Mouse (Mus musculus) adrenal gland (tissue): Measurements from ENCODE around the gene Galnt17.

ENCODE experiments used
- intact Hi-C: fragments of 180-260 bp; cut with DNase I; formaldehyde crosslinking; loops from one replicate; pipeline ENCODE4 v1.15.1; 2025
- long read RNA-seq, 2 experiments: library from polyadenylated mRNA; unstranded; transcript quantifications; one replicate each; pipeline ENCODE4 v2.0.0; 2020; ENCODE audit warnings: borderline replicate concordance in 1 of 2; ENCODE audit not compliant: insufficient replicate concordance in 1 of 2

Galnt17 gene
- long read RNA-seq, experiment 1: 0 reads
- long read RNA-seq, experiment 2, partial matches to known transcripts: 0 of 1 reads
- long read RNA-seq, experiment 2, other reads (novel, unspliced or antisense): 1 of 1 reads

- intact Hi-C loops: loop anchor here (10.0 kb wide), 1 partner anchor 116 kb away; no protein-coding TSS in a partner anchor
These were observed at the start of gene Galnt17 for GRCm38 (mm10) chr5:131308397-131308796. Gene Galnt17 (minus strand): TSS chr5:131308497.

- intact Hi-C loops: no loop called here
These were observed 26.2 kb upstream of the Galnt17 start for GRCm38 (mm10) chr5:131334536-131334935.

- intact Hi-C loops: no loop called here
These were observed 13.0 kb upstream of the Galnt17 start for GRCm38 (mm10) chr5:131321286-131321685.

- intact Hi-C loops: no loop called here
These were observed 11.3 kb upstream of the Galnt17 start for GRCm38 (mm10) chr5:131319605-131320004.

GRCm38 (mm10) chr5:131319141-131319540, 10.8 kb upstream of the Galnt17 start:
- intact Hi-C loops: no loop called here

- intact Hi-C loops: no loop called here
These were observed 6.7 kb upstream of the Galnt17 start for GRCm38 (mm10) chr5:131315016-131315415.

GRCm38 (mm10) chr5:131307656-131308151, 593 bp downstream of the Galnt17 start:
- intact Hi-C loops: loop anchor here (10.0 kb wide), 1 partner anchor 117 kb away; no protein-coding TSS in a partner anchor

- intact Hi-C loops: loop anchor here (10.0 kb wide), 1 partner anchor 118 kb away; no protein-coding TSS in a partner anchor
These were observed 1.2 kb downstream of the Galnt17 start for GRCm38 (mm10) chr5:131306908-131307655.

GRCm38 (mm10) chr5:131306321-131306907, 1.9 kb downstream of the Galnt17 start:
- intact Hi-C loops: loop anchor here (10.0 kb wide), 1 partner anchor 118 kb away; no protein-coding TSS in a partner anchor

GRCm38 (mm10) chr5:131305223-131305622, 3.1 kb downstream of the Galnt17 start:
- intact Hi-C loops: loop anchor here (10.0 kb wide), 1 partner anchor 120 kb away; no protein-coding TSS in a partner anchor

GRCm38 (mm10) chr5:131301526-131301925, 6.8 kb downstream of the Galnt17 start:
- intact Hi-C loops: loop anchor here (10.0 kb wide), 1 partner anchor 123 kb away; no protein-coding TSS in a partner anchor

GRCm38 (mm10) chr5:131293726-131294449, 14.4 kb downstream of the Galnt17 start:
- intact Hi-C loops: no loop called here

GRCm38 (mm10) chr5:131287091-131287490, 21.2 kb downstream of the Galnt17 start:
- intact Hi-C loops: no loop called here

GRCm38 (mm10) chr5:131286680-131287079, 21.6 kb downstream of the Galnt17 start:
- intact Hi-C loops: no loop called here

GRCm38 (mm10) chr5:131280349-131280748, 27.9 kb downstream of the Galnt17 start:
- intact Hi-C loops: no loop called here

GRCm38 (mm10) chr5:131279286-131279685, 29.0 kb downstream of the Galnt17 start:
- intact Hi-C loops: no loop called here

- intact Hi-C loops: no loop called here
These were observed 31.1 kb downstream of the Galnt17 start for GRCm38 (mm10) chr5:131277227-131277626.

GRCm38 (mm10) chr5:131266291-131266690, 42.0 kb downstream of the Galnt17 start:
- intact Hi-C loops: no loop called here

GRCm38 (mm10) chr5:131264145-131264544, 44.2 kb downstream of the Galnt17 start:
- intact Hi-C loops: no loop called here

- intact Hi-C loops: no loop called here
These were observed 57.3 kb downstream of the Galnt17 start for GRCm38 (mm10) chr5:131250701-131251636.
